Mouse (Mus musculus) CH12.LX (cell line): ENCODE measurements around the gene Wnt4.

Experiments
- BHLHE40 ChIP-seq: IDR thresholded peaks from 2 replicates; pipeline ENCODE4 v1.6.1; 2011; ENCODE audit warnings: mild to moderate bottlenecking, low read depth, low read length, improper control_type of control experiment
- CTCF ChIP-seq, 2 experiments: IDR thresholded peaks in 1 of 2; conservative IDR thresholded peaks in 1 of 2; 2 replicates each; pipeline ENCODE4 v1.5.1; 2011 to 2012; ENCODE audit warnings: low read depth in 2 of 2, low read length in 2 of 2, improper control_type of control experiment in 1 of 2, inconsistent platforms in 1 of 2, mild to moderate bottlenecking in 1 of 2, moderate library complexity in 1 of 2
- E2F4 ChIP-seq: IDR thresholded peaks from 2 replicates; pipeline ENCODE4 v1.6.1; 2011; ENCODE audit warnings: low read depth, low read length, improper control_type of control experiment; ENCODE audit not compliant: insufficient replicate concordance
- EP300 ChIP-seq: IDR thresholded peaks from 2 replicates; pipeline ENCODE4 v1.6.1; 2011; ENCODE audit warnings: low read length, improper control_type of control experiment
- MXI1 ChIP-seq: IDR thresholded peaks from 2 replicates; pipeline ENCODE4 v1.6.1; 2011; ENCODE audit warnings: mild to moderate bottlenecking, low read depth, low read length, improper control_type of control experiment
- MYC ChIP-seq: IDR thresholded peaks from 2 replicates; pipeline ENCODE4 v1.6.1; 2011; ENCODE audit warnings: low read depth, mild to moderate bottlenecking, improper control_type of control experiment, low read length
- NELFE ChIP-seq: IDR thresholded peaks from 2 replicates; pipeline ENCODE4 v1.6.1; 2011; ENCODE audit warnings: low read depth, low read length, improper control_type of control experiment
- POLR2A ChIP-seq: IDR thresholded peaks from 2 replicates; pipeline ENCODE4 v1.6.1; 2011; ENCODE audit warnings: low read depth, mild to moderate bottlenecking, improper control_type of control experiment, low read length
- RAD21 ChIP-seq: IDR thresholded peaks from 2 replicates; pipeline ENCODE4 v1.6.1; 2011; ENCODE audit warnings: low read depth, mild to moderate bottlenecking, low read length, improper control_type of control experiment, moderate library complexity
- SIN3A ChIP-seq: IDR thresholded peaks from 2 replicates; pipeline ENCODE4 v1.6.1; 2012; ENCODE audit warnings: low read length, improper control_type of control experiment, inconsistent platforms
- SMC3 ChIP-seq: IDR thresholded peaks from 2 replicates; pipeline ENCODE4 v1.6.1; 2011; ENCODE audit warnings: low read depth, low read length, improper control_type of control experiment
- TBP ChIP-seq: conservative IDR thresholded peaks from 2 replicates; pipeline ENCODE4 v1.6.1; 2011; ENCODE audit warnings: low read depth, low read length, improper control_type of control experiment
- USF2 ChIP-seq: conservative IDR thresholded peaks from 2 replicates; pipeline ENCODE4 v1.6.1; 2011; ENCODE audit warnings: low read depth, low read length, improper control_type of control experiment
- ZC3H11A ChIP-seq: IDR thresholded peaks from 2 replicates; pipeline ENCODE4 v1.6.1; 2012; ENCODE audit warnings: low read depth, mild to moderate bottlenecking, inconsistent platforms, low read length, improper control_type of control experiment

DNA sequence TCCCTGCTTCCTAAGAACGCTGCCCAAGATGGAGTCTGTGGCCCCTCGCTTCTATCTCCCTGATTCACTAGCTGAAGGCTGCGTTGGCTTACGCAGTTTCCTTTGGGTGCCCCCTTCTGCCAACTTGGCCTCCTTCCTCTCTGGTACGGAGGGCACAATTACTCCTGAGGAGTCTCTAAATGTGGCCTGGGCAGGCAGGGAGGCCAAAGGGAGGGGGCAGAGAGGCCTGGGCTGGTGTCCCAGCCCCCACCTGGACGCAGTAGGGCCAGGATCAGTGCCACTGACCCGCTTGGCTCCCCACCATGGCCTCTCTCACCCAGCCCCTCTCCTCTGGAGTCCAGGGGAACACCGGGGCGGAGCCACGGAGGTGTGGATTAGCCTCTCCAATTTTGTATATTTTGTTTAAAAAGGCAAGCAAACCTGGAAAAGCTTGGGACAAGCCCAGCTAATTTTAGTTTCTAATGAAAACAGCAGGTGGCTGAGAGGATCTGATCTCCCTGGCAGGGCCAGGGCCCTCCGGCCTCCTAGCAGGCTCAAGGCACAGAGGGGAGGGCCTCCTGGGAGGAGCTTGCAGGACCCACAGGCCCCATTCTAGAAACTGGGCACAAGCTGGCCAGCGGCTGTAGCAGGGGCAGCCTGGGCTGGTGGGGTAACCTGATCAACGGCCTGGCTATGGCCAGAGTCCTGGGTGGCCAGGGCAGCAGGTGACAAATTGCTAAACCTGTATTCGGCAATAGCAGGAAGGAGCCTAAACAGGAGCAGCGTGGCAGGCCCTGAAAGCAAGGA, 8.8 kb downstream of the Wnt4 start:
- TF ChIP-seq MXI1 (no peak), CTCF (conservative IDR thresholded peaks at IDR 0.05 in 1 of 2, IDR thresholded peaks at IDR 0.05 in 1 of 2; ENCODE audit: low read depth in 2 of 2, low read length in 2 of 2) (no peak), EP300 (no peak), NELFE (no peak), MYC (no peak), RAD21 (no peak), POLR2A (no peak), SMC3 (no peak), SIN3A (no peak), USF2 (no peak), TBP (no peak), BHLHE40 (no peak), ZC3H11A (no peak), E2F4 (no peak)
